Mouse (Mus musculus): ENCODE data around the gene Col15a1.

The Col15a1 gene

DNA sequence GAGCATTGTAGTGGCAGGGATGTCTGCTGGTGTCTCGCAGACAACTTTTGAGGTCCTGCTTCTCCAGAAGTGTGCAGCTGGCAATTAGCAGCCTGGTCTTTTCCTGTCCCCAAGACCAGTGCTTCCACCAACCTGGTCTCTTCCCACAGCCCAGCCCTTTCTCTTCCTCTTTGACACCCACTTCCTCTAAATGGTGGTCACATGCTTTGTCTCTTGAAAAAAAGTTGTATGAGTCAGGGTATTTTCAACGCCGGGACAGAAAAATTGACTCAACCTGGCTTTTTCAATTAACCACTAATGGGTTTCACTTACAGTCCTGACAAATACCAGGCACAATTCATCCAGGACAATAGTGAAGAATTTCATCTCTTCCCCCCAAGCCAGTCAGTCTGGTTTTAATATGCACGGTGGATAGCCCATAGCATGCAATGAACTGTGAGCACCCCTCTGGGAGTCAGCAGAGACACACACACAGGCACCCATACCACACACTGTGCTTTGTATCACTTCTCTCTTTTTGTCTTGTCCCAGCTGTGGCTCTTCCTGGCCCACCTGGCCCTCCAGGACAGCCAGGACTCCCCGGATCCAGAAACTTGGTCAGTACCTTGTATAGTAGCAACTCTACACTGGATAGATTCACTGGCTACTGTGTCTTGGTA, 95.5 kb downstream of the Col15a1 start:
- DNase-seq (ENCODE audit: low spot score in 2 of 2): no peak

DNA sequence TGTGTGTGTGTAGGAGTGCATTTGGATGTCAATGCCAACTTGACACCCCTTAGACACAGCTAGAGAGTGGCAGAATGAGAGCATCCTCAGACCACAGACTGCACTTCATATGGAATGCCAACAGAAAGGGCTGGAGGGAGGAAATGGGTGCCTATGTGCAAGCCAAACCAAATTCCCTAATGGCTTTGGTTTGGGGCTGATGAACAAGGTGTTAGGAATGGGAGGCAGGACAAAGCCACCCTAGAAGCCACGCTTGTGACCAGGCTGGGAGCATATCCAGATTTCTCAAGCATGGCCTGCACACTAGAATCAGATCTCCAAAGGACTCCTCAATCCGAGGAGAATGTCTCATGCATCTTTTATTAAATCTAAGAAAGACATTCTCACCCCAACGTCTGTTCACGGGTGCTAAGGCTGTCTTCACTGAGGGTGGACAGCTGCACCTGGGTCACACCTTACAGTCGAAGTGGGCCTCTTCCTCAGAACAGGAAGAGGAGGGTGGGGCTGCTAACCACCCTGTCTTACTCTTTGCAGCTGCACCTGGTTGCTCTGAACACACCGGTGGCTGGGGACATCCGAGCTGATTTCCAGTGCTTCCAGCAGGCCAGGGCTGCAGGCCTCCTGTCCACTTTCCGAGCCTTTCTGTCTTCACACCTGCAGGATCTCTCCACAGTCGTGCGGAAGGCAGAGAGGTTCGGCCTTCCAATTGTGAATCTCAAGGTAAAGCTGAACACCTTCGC, 102.1 kb downstream of the Col15a1 start:
- DNase-seq (ENCODE audit: low spot score in 2 of 2): no peak

GRCm38 (mm10) chr4:47310812-47311211, 102.9 kb downstream of the Col15a1 start:
- no peak for DNase-seq (ENCODE audit: low spot score in 2 of 2)

GRCm38 (mm10) chr4:47311467-47311866, 103.5 kb downstream of the Col15a1 start:
- no peak for DNase-seq (ENCODE audit: low spot score in 2 of 2)

- DNase-seq (ENCODE audit: low spot score in 2 of 2): no peak
Measured at GRCm38 (mm10) chr4:47311929-47312328, 104.0 kb downstream of the Col15a1 start.

DNA sequence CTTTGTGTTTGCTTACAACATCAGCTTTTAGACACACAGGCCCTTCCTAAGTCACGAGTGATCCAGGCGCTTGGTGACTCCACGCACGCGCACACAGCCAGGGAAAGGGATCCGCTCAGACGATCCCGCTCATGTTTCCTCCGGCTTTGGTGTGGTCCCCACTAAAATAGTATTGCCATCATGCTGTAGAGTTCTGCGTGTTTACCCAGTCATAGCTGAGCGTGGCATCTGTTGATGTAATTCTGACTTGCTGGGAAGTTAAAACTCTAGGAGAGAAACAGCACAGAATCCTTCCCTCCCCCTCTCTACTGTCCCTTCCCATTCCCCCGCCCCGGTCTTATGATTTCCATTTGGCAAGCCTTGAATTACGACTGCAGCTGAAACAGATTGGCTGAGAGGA, 104.7 kb downstream of the Col15a1 start:
- DNase-seq (ENCODE audit: low spot score in 2 of 2): peak; percentile 32 to 58

GRCm38 (mm10) chr4:47313710-47314410, 105.9 kb downstream of the Col15a1 start:
- DNase-seq (ENCODE audit: low spot score in 2 of 2): no peak

- DNase-seq (ENCODE audit: low spot score in 2 of 2): no peak
Measured at GRCm38 (mm10) chr4:47315458-47315857, 107.5 kb downstream of the Col15a1 start.

DNA sequence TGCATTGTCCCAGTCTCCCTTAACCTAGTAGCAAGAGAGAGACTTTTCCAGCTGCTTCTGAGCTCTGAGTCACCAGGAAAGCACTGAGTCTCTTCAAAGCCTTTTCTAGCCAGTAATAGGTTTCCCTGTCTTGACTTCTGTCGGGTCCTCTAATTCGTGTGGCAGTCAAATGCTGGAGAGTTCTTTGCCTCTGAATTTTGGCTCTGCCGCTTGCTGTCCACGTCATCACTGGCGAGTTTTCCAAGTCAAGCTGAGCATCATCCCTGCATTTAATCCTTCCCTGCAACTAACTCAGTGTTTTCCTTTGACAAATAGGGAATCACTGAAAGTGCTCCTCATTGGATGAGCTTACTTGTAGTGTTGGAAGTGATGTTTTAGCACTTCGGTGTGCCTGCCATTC, 108.5 kb downstream of the Col15a1 start:
- no peak for DNase-seq (ENCODE audit: low spot score in 2 of 2)

- no peak for DNase-seq (ENCODE audit: low spot score in 2 of 2)
Measured at GRCm38 (mm10) chr4:47319561-47320321, 111.8 kb downstream of the Col15a1 start.

- DNase-seq (ENCODE audit: low spot score in 2 of 2): no peak
Measured at GRCm38 (mm10) chr4:47322315-47322714, 114.4 kb downstream of the Col15a1 start.

- DNase-seq (ENCODE audit: low spot score in 2 of 2): no peak
Measured at GRCm38 (mm10) chr4:47324206-47324605, 116.2 kb downstream of the Col15a1 start.

- DNase-seq (ENCODE audit: low spot score in 2 of 2): no peak
Measured at GRCm38 (mm10) chr4:47327782-47328181, 119.8 kb downstream of the Col15a1 start.

GRCm38 (mm10) chr4:47329285-47329684, 121.3 kb downstream of the Col15a1 start:
- no peak for DNase-seq (ENCODE audit: low spot score in 2 of 2)

GRCm38 (mm10) chr4:47330378-47331052, 122.6 kb downstream of the Col15a1 start:
- no peak for DNase-seq (ENCODE audit: low spot score in 2 of 2)

GRCm38 (mm10) chr4:47332812-47333343, 124.9 kb downstream of the Col15a1 start:
- no peak for DNase-seq (ENCODE audit: low spot score in 2 of 2)

DNA sequence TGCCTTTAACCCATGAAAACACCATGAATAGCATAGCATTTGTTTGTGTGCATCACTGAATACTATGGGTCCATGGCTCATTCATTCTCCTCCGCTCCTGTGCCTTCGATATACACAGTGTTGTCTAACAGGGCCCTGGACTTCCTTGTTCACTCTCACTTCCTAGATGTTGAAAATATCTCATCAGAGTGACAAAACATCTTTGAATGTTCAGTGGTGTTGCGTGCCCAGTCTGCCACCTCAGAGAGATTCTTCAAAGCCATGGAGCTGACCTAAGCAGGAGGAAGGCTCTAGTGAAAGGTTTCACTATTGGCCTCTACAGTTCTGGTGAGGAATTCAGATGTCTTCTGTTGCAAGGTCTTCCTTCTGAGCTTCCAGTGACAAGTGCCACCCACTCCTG, 125.6 kb downstream of the Col15a1 start:
- DNase-seq (ENCODE audit: low spot score in 2 of 2): no peak

DNA sequence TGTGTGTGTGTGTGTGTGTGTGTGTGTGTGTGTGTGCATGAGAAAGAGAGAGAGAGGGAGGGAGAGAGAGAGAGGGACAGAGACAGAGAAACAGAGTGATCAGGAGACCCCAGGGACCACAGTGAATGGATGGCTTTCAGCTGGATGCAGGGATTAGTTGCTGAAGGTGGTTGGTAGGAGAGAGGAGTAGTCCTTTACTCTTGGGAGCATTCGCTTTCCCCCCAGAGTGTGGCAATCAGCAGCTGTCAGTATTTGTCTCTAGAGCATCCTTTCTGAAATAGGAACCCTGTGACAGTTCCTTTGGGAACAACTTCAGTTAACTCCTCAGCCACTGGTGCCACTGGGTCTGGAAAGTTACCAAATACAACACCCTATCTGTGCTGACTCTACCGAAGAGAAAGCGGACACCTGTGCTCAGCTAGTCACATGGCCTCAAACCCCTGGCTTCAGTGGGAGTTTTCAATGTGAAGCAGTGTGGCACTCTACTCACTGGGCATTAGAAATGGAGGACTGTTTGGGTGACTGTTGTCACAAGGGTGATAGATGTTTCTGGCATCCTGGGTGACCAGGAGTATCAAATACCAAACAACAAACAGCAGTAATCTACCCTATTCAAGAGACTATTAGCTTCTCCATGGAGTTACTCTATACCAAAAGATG, 129.1 kb downstream of the Col15a1 start:
- DNase-seq (ENCODE audit: low spot score in 2 of 2): no peak

DNA sequence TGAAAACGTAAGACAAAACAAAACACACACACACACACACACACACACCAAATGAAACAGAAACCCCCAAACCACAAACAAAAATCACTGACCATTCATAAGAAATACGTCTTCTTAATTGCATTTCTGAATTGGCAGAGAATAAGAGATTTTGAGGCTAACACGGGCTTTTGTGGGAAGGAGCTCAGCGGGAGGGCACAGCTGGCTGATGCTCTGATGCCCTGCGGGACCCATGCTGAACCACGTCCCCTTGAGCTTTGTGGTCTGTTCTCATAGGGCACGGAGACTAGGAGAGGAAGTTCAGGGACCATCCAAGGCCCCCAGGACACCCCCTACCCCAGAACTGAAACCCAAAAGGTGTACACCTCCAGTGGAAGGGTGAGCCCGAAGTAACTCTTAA, 134.7 kb downstream of the Col15a1 start:
- DNase-seq (ENCODE audit: low spot score in 2 of 2): no peak

DNA sequence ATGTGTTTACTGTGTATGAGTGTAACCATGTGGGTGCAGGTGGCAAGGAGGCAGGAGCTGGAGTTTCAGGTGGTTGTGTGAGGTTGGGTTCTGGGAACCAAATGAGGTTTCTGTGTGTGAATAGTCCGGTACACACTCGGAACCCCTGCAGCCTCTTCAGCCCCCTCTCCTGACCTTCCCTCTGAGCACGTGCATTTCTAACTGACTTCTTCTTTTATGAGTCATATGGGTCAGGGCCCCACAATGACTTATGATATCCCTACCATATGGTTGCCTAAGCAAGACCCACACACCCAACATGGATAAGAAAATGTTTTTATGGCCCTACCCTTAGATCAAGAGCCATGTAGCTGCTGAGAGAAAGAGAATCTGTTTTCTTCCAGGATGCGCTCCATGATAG, 139.1 kb downstream of the Col15a1 start:
- DNase-seq (ENCODE audit: low spot score in 2 of 2): no peak

DNA sequence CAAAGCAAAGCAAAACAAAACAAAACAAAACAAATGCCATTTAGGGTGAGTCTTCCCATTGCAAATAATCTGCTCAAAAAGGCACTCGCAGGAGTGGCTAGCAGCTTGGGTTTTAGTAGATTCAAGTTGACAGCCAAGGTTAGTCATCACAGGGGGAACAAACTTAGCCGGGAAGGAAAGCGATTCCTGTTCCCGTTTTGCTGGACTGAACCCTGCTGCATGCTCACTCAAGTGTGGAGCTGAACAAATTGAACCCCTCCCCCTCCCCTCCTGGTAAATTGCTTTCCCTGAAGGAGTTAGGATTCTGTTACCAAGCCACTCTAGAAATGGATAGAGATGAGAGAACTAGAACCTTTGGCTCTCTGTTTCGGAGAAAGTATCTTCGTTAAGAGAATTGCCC, 141.8 kb downstream of the Col15a1 start:
- DNase-seq (ENCODE audit: low spot score in 2 of 2): no peak

Data from right cerebral cortex, postnatal 36 days (tissue).